Mouse (Mus musculus) cerebellum, adult 9-11 months (tissue): ENCODE results near the gene Skap1.

Source experiments
- DNase-seq: peaks from one replicate; pipeline ENCODE4 v3.0.0; 2022

The Skap1 gene

DNA sequence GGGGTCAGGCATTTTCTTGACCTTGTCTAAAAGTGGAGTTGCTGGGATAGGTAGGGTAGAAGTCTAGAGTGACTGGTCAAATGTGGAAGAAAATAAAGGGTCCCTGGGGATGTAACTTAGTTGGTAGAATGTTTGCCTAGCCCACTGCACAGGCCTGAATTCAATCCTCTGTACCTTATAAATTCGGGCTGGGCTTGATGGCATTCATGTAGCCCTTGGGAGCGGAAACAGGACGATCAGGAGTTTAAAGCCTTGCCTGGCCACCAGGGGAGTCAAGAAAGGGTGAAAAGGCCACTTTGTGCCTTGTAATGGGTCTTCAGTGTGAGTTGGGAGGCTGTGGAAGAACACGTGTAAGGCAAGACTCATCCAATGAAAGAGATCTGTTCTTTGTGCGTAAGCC is 325.6 kb downstream of the Skap1 start:
- DNase-seq, result no peak

DNA sequence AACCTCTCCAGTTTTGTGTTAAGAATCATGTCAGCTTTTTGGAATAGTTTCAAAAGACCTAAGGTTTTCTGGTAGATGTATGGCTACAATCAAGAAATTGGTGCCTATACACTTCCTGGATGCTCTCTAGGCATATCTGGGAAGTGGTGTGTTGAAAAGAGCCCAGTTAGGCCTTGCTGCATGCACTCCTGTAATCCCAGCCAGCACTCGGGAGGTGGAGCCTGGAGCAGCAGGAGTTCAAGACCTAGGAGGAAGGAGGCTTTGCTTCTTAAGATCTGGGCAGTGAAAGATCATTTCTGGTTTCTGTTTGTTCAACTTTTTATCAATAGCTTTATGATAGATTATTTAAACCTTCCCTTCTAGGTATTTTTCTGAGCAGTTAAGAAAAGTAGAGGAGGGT is 326.3 kb downstream of the Skap1 start:
- DNase-seq, result no peak

DNA sequence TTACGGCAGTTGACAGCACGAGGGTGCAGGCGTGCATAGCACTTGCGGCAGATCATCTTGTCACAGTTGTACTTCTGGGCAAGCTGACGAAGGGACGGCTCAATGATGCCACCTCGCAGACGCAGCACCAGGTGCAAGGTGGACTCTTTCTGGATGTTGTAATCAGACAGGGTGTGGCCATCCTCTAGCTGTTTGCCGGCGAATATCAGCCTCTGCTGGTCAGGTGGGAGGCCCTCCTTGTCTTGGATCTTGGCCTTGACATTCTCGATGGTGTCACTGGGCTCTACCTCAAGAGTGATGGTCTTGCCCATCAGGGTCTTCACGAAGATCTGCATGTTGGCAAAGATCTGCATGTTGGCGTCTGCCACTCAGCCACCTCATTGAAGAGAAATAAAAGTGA is 331.1 kb downstream of the Skap1 start:
- no peak for DNase-seq

DNA sequence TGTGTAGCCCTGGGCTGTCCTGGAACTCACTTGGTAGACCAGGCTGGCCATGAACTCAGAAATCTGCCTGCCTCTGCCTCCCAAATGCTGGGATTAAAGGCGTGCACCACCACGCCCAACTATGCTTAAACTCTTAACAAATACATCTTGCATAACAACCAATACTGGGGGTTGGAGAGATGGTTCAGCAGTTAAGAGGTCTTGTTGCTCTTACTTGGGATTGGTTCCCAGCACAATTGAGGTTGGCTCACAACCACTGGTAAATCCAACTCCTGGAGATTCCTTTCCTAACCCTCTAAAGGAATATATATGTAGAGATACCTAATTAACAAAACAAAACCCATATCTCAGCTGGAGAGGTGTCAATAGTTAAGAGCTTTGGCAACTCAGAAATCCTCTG is 331.7 kb downstream of the Skap1 start:
- DNase-seq, result no peak

DNA sequence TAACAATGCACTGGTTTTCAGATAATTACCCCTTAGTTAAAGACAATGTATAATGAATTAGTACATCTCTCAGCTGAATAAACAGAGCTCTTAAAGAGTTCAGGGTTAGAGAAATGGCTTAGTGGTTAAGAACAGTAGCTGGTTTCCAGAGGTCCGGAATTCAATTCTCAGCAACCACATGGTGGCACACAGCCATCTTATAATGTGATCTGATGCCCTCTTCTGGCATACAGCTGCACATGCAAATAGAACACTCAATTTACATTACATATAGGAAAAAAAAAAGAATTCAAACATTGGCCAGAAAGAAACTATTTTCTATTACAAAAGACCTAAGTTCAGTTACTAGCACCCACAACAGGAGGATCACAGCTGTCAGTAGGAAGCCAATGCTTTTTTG is 332.2 kb downstream of the Skap1 start:
- DNase-seq, result no peak

DNA sequence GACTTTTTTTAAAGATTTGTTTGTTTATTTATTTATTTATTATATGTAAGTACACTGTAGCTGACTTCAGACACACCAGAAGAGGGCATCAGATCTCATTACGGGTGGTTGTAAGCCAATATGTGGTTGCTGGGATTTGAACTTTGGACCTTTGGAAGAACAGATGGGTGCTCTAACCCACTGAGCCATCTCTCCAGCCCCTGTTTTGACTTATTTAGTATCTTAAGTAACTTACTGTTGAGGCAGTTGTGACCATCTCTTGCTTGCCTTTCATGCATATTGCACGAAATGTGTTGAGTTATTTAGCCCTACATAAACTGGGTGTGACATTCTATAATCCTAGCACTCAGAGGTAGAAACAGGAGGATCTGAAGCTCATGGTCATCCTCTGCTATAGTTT is 335.1 kb downstream of the Skap1 start:
- DNase-seq, result no peak

DNA sequence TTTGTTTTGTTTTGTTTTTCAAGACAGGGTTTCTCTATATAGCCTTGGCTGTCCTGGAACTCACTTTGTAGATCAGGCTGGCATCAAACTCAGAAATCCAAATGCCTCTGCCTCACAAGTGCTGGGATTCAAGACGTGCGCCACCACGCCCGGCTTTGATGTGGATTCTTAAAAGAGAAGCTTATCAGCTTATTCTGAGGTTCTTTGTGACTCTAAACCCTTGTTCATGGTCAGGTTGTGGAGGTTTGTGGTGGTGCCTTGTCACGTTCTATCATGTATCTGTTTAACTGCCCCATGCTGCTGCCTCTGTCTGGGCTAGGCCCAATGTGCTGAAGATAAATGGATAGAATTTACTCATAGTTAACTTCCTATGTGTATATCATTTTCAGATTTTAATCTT is 341.2 kb downstream of the Skap1 start:
- no peak for DNase-seq

DNA sequence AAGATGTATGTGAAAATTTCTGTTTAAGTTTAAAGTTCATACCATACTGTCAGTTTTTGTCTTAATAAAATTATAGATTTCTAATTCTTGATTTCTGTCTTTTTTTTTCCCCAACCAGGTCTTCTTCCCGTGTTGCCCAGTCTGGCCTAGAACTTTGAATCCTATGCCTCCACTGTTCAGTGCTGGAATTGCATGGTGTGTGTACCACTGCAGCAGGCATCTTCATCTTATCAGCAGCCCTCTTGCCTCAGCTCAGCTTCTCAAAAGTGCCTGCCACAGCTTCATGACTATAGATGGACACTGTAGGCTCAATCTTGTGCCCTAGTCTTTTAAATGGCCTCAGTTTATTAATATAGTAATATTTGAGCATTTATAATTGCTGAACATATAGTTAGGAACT is 343.7 kb downstream of the Skap1 start:
- DNase-seq, result no peak
